Mouse (Mus musculus): ENCODE data around the gene Smco3. TPM values are rescaled to one million over a fixed set of nuclear protein-coding genes. Genes with fewer than 3 reads are reported as not detected.
A peak's percentile ranks its signal among the peaks of the same experiment; 100 is the strongest.

The Smco3 gene
- total and polyA plus RNA-seq, 3 experiments, result 0.90 to 12.9 (median 5.5) TPM

- TF ChIP-seq MYC (IDR thresholded peaks at IDR 0.05; ENCODE audit: low read depth, low read length), result peak; percentile 90; the same call in 1 of the 2 replicates
- no peak for TF ChIP-seq RCOR1 (conservative IDR thresholded peaks at IDR 0.05; ENCODE audit: low read depth, low read length)
- peak; percentile 97 for TF ChIP-seq CHD2 (IDR thresholded peaks at IDR 0.05; ENCODE audit: low read length)
- TF ChIP-seq ZC3H11A (IDR thresholded peaks at IDR 0.05; ENCODE audit: low read depth, low read length), result no peak
- no peak for TF ChIP-seq PAX5 (IDR thresholded peaks at IDR 0.05; ENCODE audit: low read length)
- TF ChIP-seq MAZ (IDR thresholded peaks at IDR 0.05; ENCODE audit: low read depth, low read length), result peak; percentile 76; the same call in 1 of the 2 replicates
- TF ChIP-seq POLR2AphosphoS2 (IDR thresholded peaks at IDR 0.05; ENCODE audit: low read depth, low read length), result peak; percentile 96
- TF ChIP-seq USF2 (conservative IDR thresholded peaks at IDR 0.05; ENCODE audit: low read depth, low read length), result no peak
These were observed 7.2 kb downstream of the Smco3 start, which contains the start of gene Wbp11 (continued) for GRCm38 (mm10) chr6:136827881-136828561.

- dilution Hi-C loops (cut with MboI; ENCODE audit: extremely low pct_ligation_motif_present, extremely low pct_unique_long_range_greater_than_20kb, low sequenced_read_pairs), result no loop called here
- H3K79me2 ChIP-seq (replicated peaks; ENCODE audit: control insufficient read depth, extremely low read depth, insufficient read depth, poor library complexity, severe bottlenecking), result peaks cover 43% of the 10 kb centered on the region
- peak within 1 kb of the TSS; percentile 58 for H3K27ac ChIP-seq (ENCODE audit: insufficient read depth, low read depth)
- H3K9ac ChIP-seq (ENCODE audit: insufficient read depth, low read depth), result peak within 1 kb of the TSS; percentile 98
- in situ Hi-C loops (cut with MboI; ENCODE audit: low pct_ligation_motif_present, low pct_unique_long_range_greater_than_20kb, low sequenced_read_pairs), result no loop called here
- H3K4me2 ChIP-seq (ENCODE audit: insufficient read depth, low read depth, poor library complexity, severe bottlenecking), result peak within 1 kb of the TSS; percentile 100
- TF ChIP-seq BHLHE40 (IDR thresholded peaks at IDR 0.05; ENCODE audit: low read depth, low read length), result no peak
- TF ChIP-seq ELF1 (IDR thresholded peaks at IDR 0.05; ENCODE audit: low read depth, low read length), result no peak
- TF ChIP-seq JUN (IDR thresholded peaks at IDR 0.05; ENCODE audit: insufficient read depth, low read depth, low read length), result no peak
- peaks cover 17 to 28% of the 10 kb centered on the region in 2 experiments for H3K36me3 ChIP-seq (replicated peaks in 1 of 2; ENCODE audit: control insufficient read depth in 1 of 2, insufficient read depth in 1 of 2, low read length in 1 of 2)
- peak within 1 kb of the TSS; percentile 84 to 93 (median 91) for H3K4me3 ChIP-seq (replicated peaks in 1 of 3; ENCODE audit: low read depth in 2 of 3, low read length in 2 of 3, poor library complexity in 1 of 3)
- H3K9me3 ChIP-seq (replicated peaks; ENCODE audit: low read length), result no peaks in the 10 kb centered on the region
- no peak for DNase-seq (ENCODE audit: extremely low read depth)
- H3K4me1 ChIP-seq (ENCODE audit: control insufficient read depth in 1 of 2, insufficient read depth in 2 of 2), result peaks cover 3 to 39% of the 10 kb centered on the region in 2 experiments; a peak in 3 of 4 replicates
- no peaks in the 10 kb centered on the region for H3K27me3 ChIP-seq (replicated peaks)
These were observed 7.8 kb downstream of the Smco3 start, which contains the start of gene BC049715 for GRCm38 (mm10) chr6:136827516-136827880. Gene BC049715, plus strand, starts transcription at chr6:136827626.

GRCm38 (mm10) chr6:136827116-136827515, 8.1 kb downstream of the Smco3 start:
- in situ Hi-C loops (cut with MboI; ENCODE audit: low pct_ligation_motif_present, low pct_unique_long_range_greater_than_20kb, low sequenced_read_pairs), result no loop called here
- dilution Hi-C loops (cut with MboI; ENCODE audit: extremely low pct_ligation_motif_present, extremely low pct_unique_long_range_greater_than_20kb, low sequenced_read_pairs), result no loop called here

More at GRCm38 (mm10) chr6:136827116-136827515, 8.1 kb downstream of the Smco3 start:
- Histone ChIP-seq H3K4me3 (replicated peaks in 1 of 3; ENCODE audit: low read depth in 2 of 3, low read length in 2 of 3, poor library complexity in 1 of 3) (peak overlapping the region; percentile 84 to 93 (median 91)), H3K4me2 (ENCODE audit: insufficient read depth, low read depth, poor library complexity, severe bottlenecking) (peak overlapping the region; percentile 96), H3K27me3 (replicated peaks) (no peaks in the 10 kb centered on the region), H3K79me2 (replicated peaks; ENCODE audit: control insufficient read depth, extremely low read depth, insufficient read depth, poor library complexity, severe bottlenecking) (peaks cover 40% of the 10 kb centered on the region), H3K27ac (ENCODE audit: insufficient read depth, low read depth) (no peak overlapping the region), H3K36me3 (replicated peaks in 1 of 2; ENCODE audit: control insufficient read depth in 1 of 2, insufficient read depth in 1 of 2, low read length in 1 of 2) (peaks cover 21 to 32% of the 10 kb centered on the region in 2 experiments), H3K9me3 (replicated peaks; ENCODE audit: low read length) (no peaks in the 10 kb centered on the region), H3K4me1 (ENCODE audit: control insufficient read depth in 1 of 2, insufficient read depth in 2 of 2) (peaks cover 3 to 39% of the 10 kb centered on the region in 2 experiments; a peak in 3 of 4 replicates), H3K9ac (ENCODE audit: insufficient read depth, low read depth) (peak overlapping the region; percentile 91)
- no peak for DNase-seq (ENCODE audit: extremely low read depth)
- no peak for TF ChIP-seq TBP (conservative IDR thresholded peaks at IDR 0.05; ENCODE audit: low read depth, low read length)
- TF ChIP-seq NELFE (IDR thresholded peaks at IDR 0.05; ENCODE audit: low read depth, low read length), result no peak
- no peak for TF ChIP-seq E2F4 (IDR thresholded peaks at IDR 0.05; ENCODE audit: insufficient replicate concordance, low read depth, low read length)
- TF ChIP-seq TCF12 (IDR thresholded peaks at IDR 0.05; ENCODE audit: low read depth, low read length), result no peak
- TF ChIP-seq NRF1 (IDR thresholded peaks at IDR 0.05; ENCODE audit: low read depth, low read length), result no peak
- TF ChIP-seq SMC3 (IDR thresholded peaks at IDR 0.05; ENCODE audit: low read depth, low read length), result no peak
- no peak for TF ChIP-seq GABPA (IDR thresholded peaks at IDR 0.05; ENCODE audit: insufficient replicate concordance, low read depth, low read length)
- TF ChIP-seq MAFK (IDR thresholded peaks at IDR 0.05; ENCODE audit: insufficient replicate concordance, low read length), result no peak
- TF ChIP-seq KAT2A (IDR thresholded peaks at IDR 0.05; ENCODE audit: insufficient replicate concordance, low read length), result no peak
- TF ChIP-seq POLR2AphosphoS2 (IDR thresholded peaks at IDR 0.05; ENCODE audit: low read depth, low read length), result no peak
- no peak for TF ChIP-seq UBTF (IDR thresholded peaks at IDR 0.05; ENCODE audit: low read depth, low read length)
- TF ChIP-seq CHD1 (IDR thresholded peaks at IDR 0.05; ENCODE audit: low read depth, low read length), result no peak
- no peak for TF ChIP-seq IRF4 (IDR thresholded peaks at IDR 0.05; ENCODE audit: low read depth, low read length)
- no peak for TF ChIP-seq JUND (conservative IDR thresholded peaks at IDR 0.05; ENCODE audit: low read depth, low read length)
- TF ChIP-seq PAX5 (IDR thresholded peaks at IDR 0.05; ENCODE audit: low read length), result no peak
- no peak for TF ChIP-seq CHD2 (IDR thresholded peaks at IDR 0.05; ENCODE audit: low read length)

Data from CH12.LX (cell line).